Mouse (Mus musculus) cortical plate, adult 2 months (tissue): ENCODE measurements at regions not wholly inside any gene's neighbourhood (a gene's known extent, or its start where the extent isn't known, plus 50 kb on each side); places are given as distances from the start of the nearest gene placed in this dataset.

Source experiments
- CTCF ChIP-seq: fragments of 200-500 bp; IDR thresholded peaks from 2 replicates; pipeline ENCODE4 v1.5.1; 2011; ENCODE audit warnings: mild to moderate bottlenecking, control low read depth, low read length; ENCODE audit not compliant: insufficient read depth; ENCODE audit errors: extremely low read depth
- POLR2A ChIP-seq: fragments of 200-500 bp; IDR thresholded peaks from 2 replicates; pipeline ENCODE4 v1.6.1; 2011; ENCODE audit warnings: mild to moderate bottlenecking, low read length, control low read depth; ENCODE audit not compliant: insufficient read depth; ENCODE audit errors: extremely low read depth

DNA sequence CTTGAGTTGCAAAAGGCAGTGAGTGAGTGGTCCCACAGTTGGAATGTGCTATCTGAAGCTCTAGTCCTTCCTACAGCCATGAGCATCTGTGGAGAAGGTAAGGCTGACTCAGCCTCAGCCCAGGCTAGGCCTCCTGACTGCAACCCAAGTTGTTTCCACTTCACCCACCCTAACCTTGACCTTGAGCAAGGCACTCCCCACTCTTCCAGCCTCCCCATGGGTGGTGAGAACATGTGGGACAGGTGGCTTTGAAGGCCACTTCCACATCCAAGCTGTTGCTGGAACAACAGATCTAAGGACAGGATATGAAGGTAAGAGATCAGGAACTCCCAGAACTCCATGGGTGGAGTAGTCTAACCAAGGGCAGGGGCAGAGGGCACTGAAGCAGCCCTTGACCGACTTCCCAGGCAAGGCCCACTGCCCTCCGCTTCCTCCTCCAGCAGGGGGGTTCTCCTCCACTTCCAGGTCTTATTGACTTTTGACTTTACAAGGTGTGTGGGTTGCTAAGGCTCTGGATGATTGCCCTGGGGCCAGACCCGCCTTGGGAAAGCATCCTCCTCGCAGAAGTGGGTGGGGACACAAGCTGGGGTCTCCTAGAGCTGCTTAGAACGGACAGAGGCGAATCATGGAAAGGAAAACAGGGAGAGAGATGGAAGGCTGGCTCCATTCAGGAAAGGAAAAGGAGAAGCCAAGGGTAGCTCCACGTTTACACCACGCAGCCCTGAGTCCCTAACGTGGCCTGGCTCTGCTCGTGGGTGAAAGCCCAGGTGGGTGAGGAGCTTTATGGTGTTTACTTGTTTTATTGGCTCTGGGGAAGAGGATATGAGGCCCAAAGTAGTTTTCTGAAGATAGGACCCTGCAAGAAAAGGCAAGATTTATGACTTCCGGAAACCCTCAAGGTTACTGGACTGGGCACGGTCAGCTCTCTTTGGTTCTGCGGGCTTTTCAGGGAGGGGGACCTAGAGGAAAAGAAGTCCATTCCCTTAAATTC, 144.3 kb upstream of the Gm12830 start:
- TF ChIP-seq POLR2A (no peak), CTCF (no peak)
